Mouse (Mus musculus) myocyte (in vitro differentiated cells): ENCODE results near the gene Mstn. TPM values are rescaled to one million over a fixed set of nuclear protein-coding genes. Genes with fewer than 3 reads are reported as not detected.

ENCODE experiments used
- H3K27me3 ChIP-seq: one replicate; pipeline ENCODE4 v1.6.1; 2011; ENCODE audit not compliant: control insufficient read depth, insufficient read depth, insufficient read length
- H3K36me3 ChIP-seq: one replicate; pipeline ENCODE4 v1.6.1; 2011; ENCODE audit not compliant: control insufficient read depth, insufficient read depth
- H3K4me2 ChIP-seq: one replicate; pipeline ENCODE4 v1.6.1; 2011; ENCODE audit warnings: low read depth, control low read depth
- H3K4me3 ChIP-seq: one replicate; pipeline ENCODE4 v1.5.1; 2011; ENCODE audit warnings: mild to moderate bottlenecking, control low read depth, moderate library complexity
- H3K79me2 ChIP-seq: one replicate; pipeline ENCODE4 v1.6.1; 2011; ENCODE audit not compliant: control insufficient read depth, insufficient read depth
- H3ac ChIP-seq: one replicate; pipeline ENCODE4 v1.6.1; 2011; ENCODE audit not compliant: control insufficient read depth, insufficient read length
- CEBPB ChIP-seq: IDR thresholded peaks from 2 replicates; pipeline ENCODE4 v1.6.1; 2011; ENCODE audit warnings: mild to moderate bottlenecking, moderate library complexity; ENCODE audit not compliant: poor library complexity, insufficient read depth, severe bottlenecking
- E2F4 ChIP-seq: IDR thresholded peaks from one replicate; pipeline ENCODE4 v1.6.1; 2011; ENCODE audit warnings: mild to moderate bottlenecking, control low read depth, moderate library complexity; ENCODE audit not compliant: insufficient read depth
- MAX ChIP-seq: IDR thresholded peaks from one replicate; pipeline ENCODE4 v1.6.1; 2011; ENCODE audit warnings: low read depth, mild to moderate bottlenecking, control low read depth
- MYOD1 ChIP-seq, 3 experiments: IDR thresholded peaks; one replicate each; pipeline ENCODE4 v1.6.1; 2011; ENCODE audit warnings: control low read depth in 2 of 3, low read depth in 2 of 3, mild to moderate bottlenecking in 2 of 3, moderate library complexity in 1 of 3; ENCODE audit not compliant: insufficient read length in 2 of 3, control insufficient read depth in 1 of 3
- MYOG ChIP-seq, 3 experiments: IDR thresholded peaks; one replicate each; pipeline ENCODE4 v1.6.1; 2011; ENCODE audit warnings: control low read depth in 2 of 3, low read depth in 2 of 3, mild to moderate bottlenecking in 2 of 3; ENCODE audit not compliant: insufficient read length in 2 of 3, control insufficient read depth in 1 of 3, insufficient read depth in 1 of 3
- POLR2A ChIP-seq: IDR thresholded peaks from one replicate; pipeline ENCODE4 v1.6.1; 2011; ENCODE audit warnings: low read depth, mild to moderate bottlenecking, control low read depth, moderate library complexity; ENCODE audit not compliant: insufficient read length
- POLR2AphosphoS2 ChIP-seq: IDR thresholded peaks from one replicate; pipeline ENCODE4 v1.6.1; 2011; ENCODE audit warnings: low read depth, control low read depth; ENCODE audit not compliant: insufficient read length
- REST ChIP-seq: IDR thresholded peaks from one replicate; pipeline ENCODE4 v1.6.1; 2011; ENCODE audit warnings: mild to moderate bottlenecking, control low read depth, moderate library complexity; ENCODE audit not compliant: insufficient read depth, insufficient read length
- SRF ChIP-seq: IDR thresholded peaks from one replicate; pipeline ENCODE4 v1.6.1; 2011; ENCODE audit warnings: low read depth; ENCODE audit not compliant: control insufficient read depth, insufficient read length
- TCF12 ChIP-seq: IDR thresholded peaks from one replicate; pipeline ENCODE4 v1.6.1; 2011; ENCODE audit warnings: mild to moderate bottlenecking, control low read depth; ENCODE audit not compliant: poor library complexity, insufficient read depth, severe bottlenecking
- TCF3 ChIP-seq: IDR thresholded peaks from one replicate; pipeline ENCODE4 v1.6.1; 2011; ENCODE audit warnings: low read depth, control low read depth; ENCODE audit not compliant: insufficient read length
- USF1 ChIP-seq: IDR thresholded peaks from one replicate; pipeline ENCODE4 v1.6.1; 2011; ENCODE audit warnings: low read depth, mild to moderate bottlenecking, control low read depth, moderate library complexity
- polyA plus RNA-seq: library from polyadenylated mRNA; unstranded; fragments of >200 nt; fragmentation: generic; extraction: Trizol; gene quantifications from one replicate; pipeline ENCODE4 v1.2.1, GENCODE M21; 2012; ENCODE audit warnings: missing spikeins

The Mstn gene
- polyA plus RNA-seq, 1 experiment: 0.02 TPM

DNA sequence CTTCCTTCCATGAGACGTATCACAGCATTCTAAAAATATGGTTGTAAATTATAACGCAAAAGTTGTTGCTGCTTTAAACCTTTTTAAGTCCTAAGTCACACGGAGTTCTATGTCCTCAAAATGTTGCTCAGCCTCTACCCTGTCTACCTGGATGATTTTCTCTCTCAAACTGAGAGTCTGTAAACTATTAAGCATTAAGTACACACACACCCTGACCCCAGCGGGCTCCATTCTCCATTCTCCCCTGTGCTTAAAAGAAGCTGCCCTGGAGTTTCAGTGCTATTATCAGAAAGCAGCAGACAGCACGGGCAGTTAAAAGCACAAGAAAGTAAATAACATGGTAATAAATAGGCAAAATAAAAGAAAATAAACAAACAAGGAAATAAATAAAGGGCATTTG lies 2.3 kb upstream of the Mstn start:
- no peaks in the 10 kb centered on the region for H3K36me3 ChIP-seq
- TF ChIP-seq TCF3 (no peak), SRF (no peak), USF1 (no peak), POLR2A (no peak), POLR2AphosphoS2 (no peak), MYOD1 (IDR thresholded peaks at IDR 0.05; ENCODE audit: control insufficient read depth in 1 of 3, insufficient read length in 2 of 3, low read depth in 2 of 3) (no peak)
- no peaks in the 10 kb centered on the region for H3K27me3 ChIP-seq
- no peak overlapping the region for H3K4me2 ChIP-seq
- H3K4me3 ChIP-seq: no peak overlapping the region
- no peak overlapping the region for H3ac ChIP-seq
- H3K79me2 ChIP-seq: no peaks in the 10 kb centered on the region

DNA sequence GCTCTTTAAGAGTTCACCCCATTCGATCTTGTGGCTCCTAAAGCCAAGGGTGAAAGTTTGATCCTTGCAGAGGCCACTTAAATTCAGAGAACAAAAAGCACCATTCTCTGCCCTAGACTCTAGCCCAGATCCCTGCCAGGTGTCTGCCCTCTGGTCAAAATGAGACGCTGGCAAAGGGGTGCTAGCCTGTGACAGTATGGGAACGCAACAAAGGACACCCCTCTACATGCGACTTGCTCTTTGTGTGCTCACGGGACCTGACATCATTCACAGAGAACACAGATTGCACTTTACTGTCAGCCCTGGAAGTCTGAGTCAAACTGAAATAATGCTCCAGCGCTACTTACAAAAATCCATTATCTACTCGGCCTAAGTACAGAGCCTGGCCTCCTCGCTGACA lies 941 bp upstream of the Mstn start:
- H3K4me3 ChIP-seq: no peak overlapping the region
- TF ChIP-seq USF1 (no peak), E2F4 (no peak), POLR2A (no peak), TCF12 (no peak), MYOG (IDR thresholded peaks at IDR 0.05; ENCODE audit: control insufficient read depth in 1 of 3, insufficient read depth in 1 of 3, insufficient read length in 2 of 3, low read depth in 2 of 3) (no peak), REST (no peak), CEBPB (no peak), TCF3 (no peak), POLR2AphosphoS2 (no peak), SRF (no peak)
- H3ac ChIP-seq: no peak overlapping the region
- H3K4me2 ChIP-seq: no peak overlapping the region
- H3K27me3 ChIP-seq: no peaks in the 10 kb centered on the region
- H3K36me3 ChIP-seq: no peaks in the 10 kb centered on the region
- H3K79me2 ChIP-seq: no peaks in the 10 kb centered on the region

DNA sequence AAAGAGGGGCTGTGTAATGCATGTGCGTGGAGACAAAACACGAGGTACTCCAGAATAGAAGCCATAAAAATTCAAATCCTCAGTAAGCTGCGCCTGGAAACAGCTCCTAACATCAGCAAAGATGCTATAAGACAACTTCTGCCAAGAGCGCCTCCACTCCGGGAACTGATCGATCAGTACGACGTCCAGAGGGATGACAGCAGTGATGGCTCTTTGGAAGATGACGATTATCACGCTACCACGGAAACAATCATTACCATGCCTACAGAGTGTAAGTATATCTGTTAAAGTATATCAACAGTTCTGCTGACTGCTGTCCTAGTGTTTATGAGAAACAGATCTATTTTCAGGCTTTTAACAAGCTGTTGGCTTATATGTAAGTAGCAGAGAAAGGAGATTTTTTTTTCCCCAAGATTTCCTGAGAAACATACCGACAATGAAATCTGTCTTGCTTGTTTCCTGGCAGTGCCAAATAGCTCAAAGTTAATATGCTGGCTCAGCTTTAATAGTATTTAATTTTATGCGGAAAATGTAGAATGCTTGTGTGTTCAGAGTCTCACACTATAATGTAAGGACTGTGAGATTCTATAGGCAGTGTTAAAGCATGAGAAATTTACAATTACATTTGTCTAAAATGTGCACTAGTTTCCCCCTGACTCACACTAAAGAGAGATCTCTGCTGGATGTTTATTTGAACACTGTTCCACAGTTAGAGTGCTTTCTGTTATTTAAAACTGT lies 600 bp downstream of the Mstn start:
- Histone ChIP-seq H3K27me3 (no peaks in the 10 kb centered on the region), H3K79me2 (no peaks in the 10 kb centered on the region), H3K4me2 (no peak overlapping the region), H3ac (no peak overlapping the region), H3K4me3 (no peak overlapping the region), H3K36me3 (no peaks in the 10 kb centered on the region)
- TF ChIP-seq MYOG (IDR thresholded peaks at IDR 0.05; ENCODE audit: control insufficient read depth in 1 of 3, insufficient read depth in 1 of 3, insufficient read length in 2 of 3, low read depth in 2 of 3) (no peak), MYOD1 (IDR thresholded peaks at IDR 0.05; ENCODE audit: control insufficient read depth in 1 of 3, insufficient read length in 2 of 3, low read depth in 2 of 3) (no peak), SRF (no peak), TCF3 (no peak), REST (no peak), MAX (no peak), POLR2AphosphoS2 (no peak), POLR2A (no peak), CEBPB (no peak), TCF12 (no peak), E2F4 (no peak), USF1 (no peak)

DNA sequence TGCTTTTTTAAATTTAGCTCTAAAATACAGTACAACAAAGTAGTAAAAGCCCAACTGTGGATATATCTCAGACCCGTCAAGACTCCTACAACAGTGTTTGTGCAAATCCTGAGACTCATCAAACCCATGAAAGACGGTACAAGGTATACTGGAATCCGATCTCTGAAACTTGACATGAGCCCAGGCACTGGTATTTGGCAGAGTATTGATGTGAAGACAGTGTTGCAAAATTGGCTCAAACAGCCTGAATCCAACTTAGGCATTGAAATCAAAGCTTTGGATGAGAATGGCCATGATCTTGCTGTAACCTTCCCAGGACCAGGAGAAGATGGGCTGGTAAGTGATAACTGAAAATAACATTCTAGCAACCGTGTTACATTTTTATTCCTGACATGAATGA lies 2.5 kb downstream of the Mstn start:
- Histone ChIP-seq H3ac (no peak overlapping the region), H3K4me3 (no peak overlapping the region), H3K4me2 (no peak overlapping the region), H3K79me2 (no peaks in the 10 kb centered on the region), H3K27me3 (no peaks in the 10 kb centered on the region), H3K36me3 (no peaks in the 10 kb centered on the region)
- TF ChIP-seq MYOG (IDR thresholded peaks at IDR 0.05; ENCODE audit: control insufficient read depth in 1 of 3, insufficient read depth in 1 of 3, insufficient read length in 2 of 3, low read depth in 2 of 3) (no peak), USF1 (no peak), TCF12 (no peak), POLR2A (no peak), TCF3 (no peak), MAX (no peak), REST (no peak), E2F4 (no peak), POLR2AphosphoS2 (no peak), SRF (no peak), MYOD1 (IDR thresholded peaks at IDR 0.05; ENCODE audit: control insufficient read depth in 1 of 3, insufficient read length in 2 of 3, low read depth in 2 of 3) (no peak), CEBPB (no peak)
